Mouse (Mus musculus) spleen, postnatal 14 days (tissue): ENCODE results near the gene Gm16181.
A peak's percentile ranks its signal among the peaks of the same experiment; 100 is the strongest.

Experiments
- DNase-seq, 2 experiments: peaks; one replicate each; pipeline ENCODE4 v3.0.0; 2021 to 2022; ENCODE audit warnings: low spot score in 2 of 2

Gene Gm16181

GRCm38 (mm10) chr17:35249451-35250197 is 29.0 kb downstream of the Gm16181 start:
- no peak for DNase-seq

GRCm38 (mm10) chr17:35250348-35251120 is 29.9 kb downstream of the Gm16181 start:
- DNase-seq = no peak

GRCm38 (mm10) chr17:35251162-35251719 is 30.6 kb downstream of the Gm16181 start:
- DNase-seq = no peak

- DNase-seq = no peak
These were observed 31.3 kb downstream of the Gm16181 start for GRCm38 (mm10) chr17:35251981-35252380.

GRCm38 (mm10) chr17:35252619-35253292 is 32.1 kb downstream of the Gm16181 start:
- no peak for DNase-seq

GRCm38 (mm10) chr17:35253293-35254093 is 32.9 kb downstream of the Gm16181 start:
- DNase-seq = no peak

- DNase-seq = peak; percentile 60 to 78
These were observed 33.8 kb downstream of the Gm16181 start for GRCm38 (mm10) chr17:35254241-35255098.

- no peak for DNase-seq
These were observed 34.7 kb downstream of the Gm16181 start for GRCm38 (mm10) chr17:35255301-35255700.

- no peak for DNase-seq
These were observed 35.1 kb downstream of the Gm16181 start for GRCm38 (mm10) chr17:35255704-35256103.

GRCm38 (mm10) chr17:35257378-35257777 is 36.7 kb downstream of the Gm16181 start:
- DNase-seq = no peak

GRCm38 (mm10) chr17:35257824-35258491 is 37.3 kb downstream of the Gm16181 start:
- DNase-seq = peak; percentile 94 to 97

GRCm38 (mm10) chr17:35258492-35259478 is 38.2 kb downstream of the Gm16181 start:
- peak; percentile 58 to 65 for DNase-seq

GRCm38 (mm10) chr17:35259621-35260020 is 39.0 kb downstream of the Gm16181 start:
- no peak for DNase-seq

- DNase-seq = no peak
These were observed 41.0 kb downstream of the Gm16181 start for GRCm38 (mm10) chr17:35261651-35262050.

GRCm38 (mm10) chr17:35262664-35263522 is 42.3 kb downstream of the Gm16181 start, which contains the start of gene H2-D1:
H2-D1 (plus strand) TSS chr17:35262730.
- DNase-seq = peak; percentile 98 to 100

- no peak for DNase-seq
These were observed 42.9 kb downstream of the Gm16181 start for GRCm38 (mm10) chr17:35263523-35263883.

- no peak for DNase-seq
These were observed 46.9 kb downstream of the Gm16181 start for GRCm38 (mm10) chr17:35267399-35268086.
